Mouse (Mus musculus) MEL (cell line): ENCODE data around the gene Hivep2. TPM values are rescaled to one million over a fixed set of nuclear protein-coding genes. Genes with fewer than 3 reads are reported as not detected.

Experiments
- DNase-seq: peaks from one replicate; pipeline ENCODE4 v3.0.0; 2011; ENCODE audit warnings: low read depth, low spot score
- H3K27ac ChIP-seq: 2 replicates; pipeline ENCODE4 v1.5.1; 2012; ENCODE audit warnings: low read depth, mild to moderate bottlenecking, control low read depth, low read length, moderate library complexity; ENCODE audit not compliant: control insufficient read depth
- H3K27me3 ChIP-seq, 2 experiments: fragments of 150-350 bp in 1 of 2; sonication (generic) in 1 of 2; 2 replicates each; pipeline ENCODE4 v1.6.1; 2012; ENCODE audit warnings: low read length in 2 of 2, mild to moderate bottlenecking in 2 of 2, improper control_type of control experiment in 1 of 2, moderate library complexity in 1 of 2; ENCODE audit not compliant: insufficient read depth in 2 of 2, control insufficient read depth in 1 of 2
- H3K36me3 ChIP-seq, 2 experiments: 2 replicates each; pipeline ENCODE4 v1.6.1; 2012 to 2014; ENCODE audit warnings: low read length in 2 of 2, improper control_type of control experiment in 1 of 2, inconsistent platforms in 1 of 2, mild to moderate bottlenecking in 1 of 2; ENCODE audit not compliant: insufficient read depth in 2 of 2, control insufficient read depth in 1 of 2
- H3K4me1 ChIP-seq, 2 experiments: fragments of 150-350 bp in 1 of 2; sonication (generic) in 1 of 2; 2 replicates each; pipeline ENCODE4 v1.6.1; 2012; ENCODE audit warnings: low read length in 2 of 2, improper control_type of control experiment in 1 of 2, mild to moderate bottlenecking in 1 of 2; ENCODE audit not compliant: insufficient read depth in 2 of 2, control insufficient read depth in 1 of 2
- H3K4me3 ChIP-seq, 2 experiments: fragments of 150-350 bp in 1 of 2; sonication (generic) in 1 of 2; 2 replicates each; pipeline ENCODE4 v1.5.1; 2012; ENCODE audit warnings: low read depth in 2 of 2, low read length in 2 of 2, mild to moderate bottlenecking in 2 of 2, moderate library complexity in 2 of 2, control low read depth in 1 of 2, improper control_type of control experiment in 1 of 2; ENCODE audit not compliant: control insufficient read depth in 1 of 2, insufficient read depth in 1 of 2
- H3K79me2 ChIP-seq: 2 replicates; pipeline ENCODE4 v1.6.1; 2012; ENCODE audit warnings: mild to moderate bottlenecking, low read length, moderate library complexity; ENCODE audit not compliant: control insufficient read depth, poor library complexity, insufficient read depth
- H3K9ac ChIP-seq: 2 replicates; pipeline ENCODE4 v1.6.1; 2012; ENCODE audit warnings: low read depth, mild to moderate bottlenecking, control low read depth, low read length, moderate library complexity; ENCODE audit not compliant: control insufficient read depth, poor library complexity, severe bottlenecking
- H3K9me3 ChIP-seq: fragments of 150-350 bp; sonication (generic); replicated peaks from 2 replicates; pipeline ENCODE4 v1.6.1; 2012; ENCODE audit warnings: mild to moderate bottlenecking, low read length, improper control_type of control experiment, moderate library complexity; ENCODE audit not compliant: insufficient read depth
- CHD1 ChIP-seq: IDR thresholded peaks from 2 replicates; pipeline ENCODE4 v1.6.1; 2012; ENCODE audit warnings: low read depth, mild to moderate bottlenecking, inconsistent platforms, low read length, improper control_type of control experiment
- ELF1 ChIP-seq: IDR thresholded peaks from 2 replicates; pipeline ENCODE4 v1.6.1; 2014; ENCODE audit warnings: low read depth, mild to moderate bottlenecking, inconsistent platforms, low read length, improper control_type of control experiment, moderate library complexity
- ETS1 ChIP-seq: IDR thresholded peaks from 2 replicates; pipeline ENCODE4 v1.6.1; 2012; ENCODE audit warnings: low read depth, mild to moderate bottlenecking, inconsistent platforms, low read length, improper control_type of control experiment, moderate library complexity
- GATA1 ChIP-seq: IDR thresholded peaks from 2 replicates; pipeline ENCODE4 v1.6.1; 2011; ENCODE audit warnings: low read depth, low read length, improper control_type of control experiment
- HCFC1 ChIP-seq: IDR thresholded peaks from 2 replicates; pipeline ENCODE4 v1.6.1; 2012; ENCODE audit warnings: low read depth, mild to moderate bottlenecking, inconsistent platforms, low read length, improper control_type of control experiment, moderate library complexity
- JUND ChIP-seq: IDR thresholded peaks from 2 replicates; pipeline ENCODE4 v1.6.1; 2011; ENCODE audit warnings: low read depth, mild to moderate bottlenecking, improper control_type of control experiment, low read length
- MAFK ChIP-seq: IDR thresholded peaks from 2 replicates; pipeline ENCODE4 v1.6.1; 2011; ENCODE audit warnings: low read depth, mild to moderate bottlenecking, low read length, improper control_type of control experiment, borderline replicate concordance
- MAX ChIP-seq: IDR thresholded peaks from 2 replicates; pipeline ENCODE4 v1.6.1; 2011; ENCODE audit warnings: low read length, improper control_type of control experiment
- MEF2A ChIP-seq: IDR thresholded peaks from 2 replicates; pipeline ENCODE4 v1.6.1; 2014; ENCODE audit warnings: low read depth, mild to moderate bottlenecking, inconsistent platforms, low read length, improper control_type of control experiment; ENCODE audit not compliant: poor library complexity, insufficient replicate concordance, severe bottlenecking; ENCODE audit errors: extremely low read depth
- MXI1 ChIP-seq: IDR thresholded peaks from 2 replicates; pipeline ENCODE4 v1.6.1; 2011; ENCODE audit warnings: mild to moderate bottlenecking, low read depth, low read length, improper control_type of control experiment
- POLR2A ChIP-seq, 2 experiments: IDR thresholded peaks; 2 replicates each; pipeline ENCODE4 v1.6.1; 2011 to 2012; ENCODE audit warnings: low read length in 2 of 2, mild to moderate bottlenecking in 2 of 2, control low read depth in 1 of 2, improper control_type of control experiment in 1 of 2, low read depth in 1 of 2, moderate library complexity in 1 of 2; ENCODE audit not compliant: control insufficient read depth in 1 of 2, insufficient read depth in 1 of 2, poor library complexity in 1 of 2
- POLR2AphosphoS2 ChIP-seq: IDR thresholded peaks from 2 replicates; pipeline ENCODE4 v1.6.1; 2011; ENCODE audit warnings: low read length, improper control_type of control experiment
- POLR2AphosphoS5 ChIP-seq: IDR thresholded peaks from 2 replicates; pipeline ENCODE4 v1.6.1; 2012; ENCODE audit warnings: low read depth, borderline replicate concordance, mild to moderate bottlenecking, inconsistent platforms, low read length, moderate library complexity, mixed read lengths
- RAD21 ChIP-seq: IDR thresholded peaks from 2 replicates; pipeline ENCODE4 v1.6.1; 2011; ENCODE audit warnings: mild to moderate bottlenecking, low read depth, low read length, improper control_type of control experiment
- SMC3 ChIP-seq: IDR thresholded peaks from 2 replicates; pipeline ENCODE4 v1.6.1; 2011; ENCODE audit warnings: low read depth, low read length, improper control_type of control experiment
- USF1 ChIP-seq: IDR thresholded peaks from 2 replicates; pipeline ENCODE4 v1.6.1; 2014; ENCODE audit warnings: low read depth, mild to moderate bottlenecking, inconsistent platforms, low read length, improper control_type of control experiment, moderate library complexity
- ZC3H11A ChIP-seq: IDR thresholded peaks from 2 replicates; pipeline ENCODE4 v1.6.1; 2012; ENCODE audit warnings: low read depth, mild to moderate bottlenecking, inconsistent platforms, low read length, improper control_type of control experiment
- ZMIZ1 ChIP-seq: IDR thresholded peaks from 2 replicates; pipeline ENCODE4 v1.6.1; 2012; ENCODE audit warnings: low read depth, mild to moderate bottlenecking, inconsistent platforms, low read length, improper control_type of control experiment, moderate library complexity
- ZNF384 ChIP-seq: IDR thresholded peaks from 2 replicates; pipeline ENCODE4 v1.6.1; 2012; ENCODE audit warnings: low read depth, mild to moderate bottlenecking, inconsistent platforms, low read length, improper control_type of control experiment
- polyA plus RNA-seq, 2 experiments: library from polyadenylated mRNA; stranded (reverse) in 1 of 2; unstranded in 1 of 2; fragments of >175 nt in 1 of 2; fragments of >200 nt in 1 of 2; gene quantifications; 2 replicates each; pipeline versions ENCODE4 v1.2.1 to v1.2.4; 2012; ENCODE audit warnings: low replicate concordance in 2 of 2, low read depth in 1 of 2; ENCODE audit not compliant: insufficient read length in 2 of 2, insufficient read depth in 1 of 2, missing spikeins in 1 of 2
- total RNA-seq: library from RNA; depleted of rRNA; stranded (reverse); fragments of 300-350 nt; gene quantifications from 2 replicates; pipeline ENCODE4 v1.2.3, GENCODE M21; 2012

The Hivep2 gene
- total and polyA plus RNA-seq, 3 experiments: not detected

GRCm38 (mm10) chr10:13932147-13932546, 33.7 kb upstream of the Hivep2 start:
- no peak for TF ChIP-seq POLR2AphosphoS5
- no peak for TF ChIP-seq HCFC1
- no peak for TF ChIP-seq SMC3
- no peak for TF ChIP-seq MAX
- TF ChIP-seq USF1: no peak
- TF ChIP-seq CHD1: no peak
- TF ChIP-seq MAFK: no peak
- H3K9ac ChIP-seq: no peak overlapping the region
- no peaks in the 10 kb centered on the region for H3K27me3 ChIP-seq
- H3K36me3 ChIP-seq: no peaks in the 10 kb centered on the region
- H3K4me1 ChIP-seq: no peaks in the 10 kb centered on the region
- no peak overlapping the region for H3K27ac ChIP-seq
- H3K4me3 ChIP-seq: no peak overlapping the region
- no peaks in the 10 kb centered on the region for H3K79me2 ChIP-seq
- DNase-seq: no peak
- no peaks in the 10 kb centered on the region for H3K9me3 ChIP-seq

- Histone ChIP-seq H3K36me3 (no peaks in the 10 kb centered on the region), H3K27ac (no peak overlapping the region)
- TF ChIP-seq ZMIZ1 (no peak), USF1 (no peak), GATA1 (no peak), ELF1 (no peak), MEF2A (no peak), RAD21 (no peak), MXI1 (no peak), POLR2A (IDR thresholded peaks at IDR 0.05; ENCODE audit: control insufficient read depth in 1 of 2, insufficient read depth in 1 of 2, low read depth in 1 of 2, low read length in 2 of 2, poor library complexity in 1 of 2) (no peak), ETS1 (no peak), ZC3H11A (no peak), MAFK (no peak), MAX (no peak), JUND (no peak), POLR2AphosphoS2 (no peak), ZNF384 (no peak)
- TF ChIP-seq, all 39 proteins: peak for 0
- Histone ChIP-seq H3K79me2 (no peaks in the 10 kb centered on the region), H3K9ac (no peak overlapping the region), H3K4me3 (no peak overlapping the region), H3K27me3 (no peaks in the 10 kb centered on the region), H3K4me1 (no peaks in the 10 kb centered on the region), H3K9me3 (no peaks in the 10 kb centered on the region)
- DNase-seq: no peak
Observed at GRCm38 (mm10) chr10:13933320-13933719, 32.6 kb upstream of the Hivep2 start.
